Mouse (Mus musculus): ENCODE measurements around the gene Ube2d3. TPM values are rescaled to one million over a fixed set of nuclear protein-coding genes. Genes with fewer than 3 reads are reported as not detected.
"Not testable (repeated sequence)": the region's sequence is repeated elsewhere in the genome, so short reads cannot be mapped to it uniquely, and the experiment has no call there.

Gene Ube2d3
- total RNA-seq, 4 experiments from 2014 or later = 333 to 393 (median 350) TPM

- peak; percentile 91 for DNase-seq (ENCODE audit: low spot score)
Observed at GRCm38 (mm10) chr3:135438531-135438912, 573 bp downstream of the Ube2d3 start.

- peak; percentile 86 for DNase-seq (ENCODE audit: low spot score)
Observed at GRCm38 (mm10) chr3:135438913-135439531, 1.1 kb downstream of the Ube2d3 start.

- no peak for DNase-seq (ENCODE audit: low spot score)
Observed at GRCm38 (mm10) chr3:135439651-135440050, 1.7 kb downstream of the Ube2d3 start.

DNA sequence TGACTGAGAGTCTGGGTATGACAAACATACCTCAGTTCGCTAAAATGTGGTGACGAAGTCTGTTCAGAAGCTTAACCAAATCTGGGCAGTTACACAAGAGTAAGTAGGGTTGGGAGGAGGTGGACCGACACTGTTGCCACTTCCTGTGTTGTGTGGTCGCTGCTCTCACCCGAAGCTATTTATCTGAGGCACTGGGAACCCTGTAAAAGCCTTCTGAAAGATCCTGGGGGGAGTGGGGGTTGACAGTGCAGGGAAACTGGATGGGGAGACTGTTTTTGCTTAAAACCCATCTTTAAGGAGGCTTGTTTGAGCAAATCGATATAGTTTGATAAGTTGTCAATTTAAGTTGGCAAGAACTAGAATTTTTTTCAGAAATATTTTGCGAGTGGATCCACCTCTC, 2.3 kb downstream of the Ube2d3 start:
- no peak for DNase-seq (ENCODE audit: low spot score)

DNA sequence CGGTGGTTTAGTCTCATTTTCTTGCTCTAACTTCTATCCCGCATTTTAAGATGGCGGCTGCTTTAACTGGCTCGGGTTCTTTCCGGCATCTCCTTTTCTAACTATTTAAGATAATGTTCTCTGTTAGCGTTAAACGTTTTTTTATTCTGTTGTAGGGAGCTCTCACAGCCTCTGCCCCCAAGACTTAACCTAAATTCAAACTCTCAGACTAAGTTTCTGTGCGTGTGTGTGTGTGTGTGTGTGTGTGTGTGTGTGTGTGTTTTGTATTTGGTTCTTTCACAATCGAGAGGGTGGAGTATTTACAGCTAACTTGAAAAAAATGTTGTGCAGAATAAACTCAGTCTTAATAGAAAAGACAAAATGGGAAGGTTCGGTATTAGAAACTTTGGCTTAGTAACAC, 2.7 kb downstream of the Ube2d3 start:
- DNase-seq (ENCODE audit: low spot score) = no peak

- DNase-seq (ENCODE audit: low spot score) = no peak
Observed at GRCm38 (mm10) chr3:135444930-135445329, 7.0 kb downstream of the Ube2d3 start.

- DNase-seq (ENCODE audit: low spot score) = no peak
Observed at GRCm38 (mm10) chr3:135458981-135459380, 21.0 kb downstream of the Ube2d3 start.

GRCm38 (mm10) chr3:135468402-135468801, 30.5 kb downstream of the Ube2d3 start:
- DNase-seq (ENCODE audit: low spot score) = no peak

DNA sequence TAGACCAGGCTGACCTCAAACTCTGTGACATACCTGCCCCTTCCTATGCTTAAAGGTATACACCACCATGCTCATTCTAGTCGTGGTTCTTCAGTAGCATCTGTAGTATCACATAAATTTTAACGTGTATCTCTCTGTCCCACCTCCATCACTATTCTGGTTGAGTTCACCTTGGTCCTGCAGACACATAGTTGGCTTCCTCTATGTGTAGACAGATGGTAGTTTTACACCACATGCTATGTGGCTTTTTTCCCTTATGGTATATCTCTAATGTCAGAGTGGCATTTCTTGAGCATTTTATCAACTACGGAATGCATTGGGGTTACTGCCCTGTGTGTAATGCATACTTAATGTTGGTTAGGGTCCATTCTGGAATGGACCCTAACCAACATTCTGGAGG, 31.2 kb downstream of the Ube2d3 start:
- DNase-seq (ENCODE audit: low spot score) = no peak

DNA sequence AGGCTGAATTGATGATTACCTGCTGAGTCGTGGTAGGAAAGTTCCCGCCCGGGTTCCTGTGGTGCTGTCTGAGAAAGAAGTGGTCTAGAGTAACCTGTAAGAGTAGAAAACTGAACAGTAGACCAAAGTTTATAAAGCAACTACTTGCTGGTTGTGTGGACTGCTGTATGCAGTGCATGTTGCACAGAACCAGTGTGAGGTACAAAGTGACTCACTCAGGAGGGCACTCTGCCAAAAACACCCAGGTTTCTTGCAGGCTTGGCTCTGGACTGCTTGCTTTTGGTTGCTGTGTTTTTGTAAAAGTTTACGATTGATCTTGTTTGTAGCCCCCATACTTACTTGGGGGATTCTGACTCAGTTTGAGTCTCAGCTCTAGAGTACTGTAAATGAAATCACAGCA, 32.0 kb downstream of the Ube2d3 start:
- peak; percentile 58 for DNase-seq (ENCODE audit: low spot score)

DNA sequence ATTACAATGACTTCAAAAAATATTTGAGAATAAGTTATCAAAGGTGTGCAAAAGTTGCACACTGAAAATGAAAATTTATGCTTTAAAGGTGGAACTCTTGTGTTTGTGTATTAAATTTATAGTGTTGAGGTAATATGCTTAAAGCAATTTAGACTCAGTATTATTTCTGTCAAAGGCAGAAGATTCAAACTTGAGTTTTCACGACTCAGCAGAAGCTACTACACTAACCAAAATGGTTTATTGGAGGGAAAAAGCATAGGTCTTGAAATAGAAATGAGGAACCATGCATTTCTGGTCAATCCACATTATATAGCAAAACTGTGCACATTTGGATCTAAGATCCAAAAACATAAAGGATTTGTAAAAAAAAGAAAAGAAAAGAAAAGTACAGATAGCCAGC, 32.9 kb downstream of the Ube2d3 start:
- no peak for DNase-seq (ENCODE audit: low spot score)

DNA sequence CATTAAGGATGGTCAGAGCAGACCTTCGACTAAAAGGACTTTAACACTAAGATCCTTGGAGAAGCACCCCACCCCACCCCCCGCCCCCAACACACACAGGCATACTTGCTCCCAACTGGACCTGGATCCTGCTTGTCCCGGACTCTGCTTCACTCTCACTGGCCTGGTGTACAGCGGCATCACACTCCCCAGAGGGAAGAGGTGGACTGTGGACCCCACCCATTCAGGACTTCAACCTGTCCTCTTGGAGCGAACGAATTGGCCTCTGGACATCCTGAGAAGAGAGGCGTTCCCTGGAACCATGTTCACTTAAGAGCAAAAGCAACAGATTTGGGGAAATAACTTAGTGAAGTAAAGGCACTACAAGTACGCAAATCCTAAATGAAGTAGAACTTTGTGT, 37.1 kb downstream of the Ube2d3 start:
- no peak for DNase-seq (ENCODE audit: low spot score)

- DNase-seq (ENCODE audit: low spot score) = no peak
Observed at GRCm38 (mm10) chr3:135476286-135476685, 38.3 kb downstream of the Ube2d3 start.

GRCm38 (mm10) chr3:135476977-135477376, 39.0 kb downstream of the Ube2d3 start:
- DNase-seq (ENCODE audit: low spot score) = no peak

DNA sequence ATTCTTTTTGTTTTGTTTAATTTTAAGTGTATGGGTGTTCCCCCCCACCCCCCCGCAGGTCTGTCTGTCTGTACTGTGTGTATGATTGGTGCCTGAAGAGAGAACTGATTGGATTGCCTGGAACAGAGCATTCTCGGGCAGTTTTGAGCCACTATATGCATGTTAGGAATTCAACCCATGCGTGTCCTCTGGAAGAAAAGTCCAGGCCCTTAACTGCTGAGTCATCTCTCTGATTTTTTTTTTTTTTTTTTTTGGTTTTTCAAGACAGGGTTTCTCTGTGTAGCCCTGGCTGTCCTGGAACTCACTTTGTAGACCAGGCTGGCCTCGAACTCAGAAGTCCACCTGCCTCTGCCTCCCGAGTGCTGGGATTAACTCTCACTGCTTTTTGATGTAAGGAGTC, 41.1 kb downstream of the Ube2d3 start:
- not testable (repeated sequence) for DNase-seq (ENCODE audit: low spot score)

GRCm38 (mm10) chr3:135480767-135481166, 42.8 kb downstream of the Ube2d3 start:
- no peak for DNase-seq (ENCODE audit: low spot score)

GRCm38 (mm10) chr3:135481608-135482007, 43.7 kb downstream of the Ube2d3 start:
- no peak for DNase-seq (ENCODE audit: low spot score)

GRCm38 (mm10) chr3:135484650-135485049, 46.7 kb downstream of the Ube2d3 start:
- not testable (repeated sequence) for DNase-seq (ENCODE audit: low spot score)

DNA sequence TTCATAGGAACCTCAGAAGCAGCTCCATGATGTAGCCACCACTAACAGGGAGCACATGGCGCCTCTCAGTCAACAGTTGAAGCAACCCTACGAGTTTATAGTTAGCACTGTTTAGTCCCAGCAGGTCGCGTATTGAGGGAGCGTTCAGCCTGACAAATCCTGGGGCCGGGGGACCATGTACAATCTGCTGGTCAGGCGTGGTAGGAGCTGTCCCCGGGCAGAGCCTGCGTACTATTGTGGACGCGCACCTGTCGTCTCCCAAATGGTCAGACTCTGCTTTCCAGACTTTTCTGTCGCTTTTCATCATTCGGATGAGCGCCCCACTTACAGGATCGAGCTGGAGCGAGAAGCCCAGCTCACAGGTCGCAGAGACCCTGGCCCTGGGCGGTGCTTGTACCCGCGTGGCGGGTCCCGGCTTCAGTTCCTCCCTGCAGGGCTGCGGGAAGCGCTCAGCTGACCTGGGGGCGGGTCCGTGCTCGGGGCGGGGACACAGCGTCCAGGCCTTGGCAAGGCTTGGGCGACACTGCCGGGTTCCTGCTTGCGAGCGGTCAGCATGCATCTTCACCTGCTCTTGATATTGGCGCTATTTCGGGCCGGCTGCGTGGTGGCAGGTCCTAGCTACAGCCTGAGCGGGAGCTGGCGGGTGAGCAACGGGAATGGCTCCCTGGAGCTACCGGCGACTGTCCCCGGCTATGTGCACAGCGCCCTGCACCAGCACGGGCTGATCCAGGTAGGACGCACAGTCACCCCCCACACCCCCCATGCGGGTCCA, 47.4 kb downstream of the Ube2d3 start, which contains the start of gene Manba:
Manba (plus strand) TSS at position 484 of the 772 bp plus-strand sequence.
- DNase-seq (ENCODE audit: low spot score) = peak; percentile 78

- DNase-seq (ENCODE audit: low spot score) = no peak
Observed at GRCm38 (mm10) chr3:135485900-135486241, 47.9 kb downstream of the Ube2d3 start.

- no peak for DNase-seq (ENCODE audit: low spot score)
Observed at GRCm38 (mm10) chr3:135486351-135486750, 48.4 kb downstream of the Ube2d3 start.

DNA sequence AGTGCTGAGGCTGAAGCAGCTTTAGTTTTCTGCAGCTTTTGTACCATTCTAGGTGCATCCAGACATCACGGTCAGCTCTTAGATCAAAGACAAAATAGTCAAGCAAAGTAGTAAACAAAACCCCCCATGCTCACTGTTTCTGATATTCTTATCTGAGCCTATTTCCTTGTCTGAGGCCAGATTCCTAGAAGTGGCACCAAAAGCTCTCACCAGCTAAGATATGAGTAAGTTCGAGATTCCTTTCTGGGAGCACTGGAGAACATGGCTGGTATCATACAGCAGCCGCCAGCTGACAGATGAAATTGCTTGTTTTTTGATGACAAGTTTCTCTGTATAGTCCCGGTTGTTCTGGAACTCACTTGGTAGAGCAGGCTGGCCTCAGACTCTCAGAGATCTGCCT, 49.9 kb downstream of the Ube2d3 start:
- DNase-seq (ENCODE audit: low spot score) = no peak

DNA sequence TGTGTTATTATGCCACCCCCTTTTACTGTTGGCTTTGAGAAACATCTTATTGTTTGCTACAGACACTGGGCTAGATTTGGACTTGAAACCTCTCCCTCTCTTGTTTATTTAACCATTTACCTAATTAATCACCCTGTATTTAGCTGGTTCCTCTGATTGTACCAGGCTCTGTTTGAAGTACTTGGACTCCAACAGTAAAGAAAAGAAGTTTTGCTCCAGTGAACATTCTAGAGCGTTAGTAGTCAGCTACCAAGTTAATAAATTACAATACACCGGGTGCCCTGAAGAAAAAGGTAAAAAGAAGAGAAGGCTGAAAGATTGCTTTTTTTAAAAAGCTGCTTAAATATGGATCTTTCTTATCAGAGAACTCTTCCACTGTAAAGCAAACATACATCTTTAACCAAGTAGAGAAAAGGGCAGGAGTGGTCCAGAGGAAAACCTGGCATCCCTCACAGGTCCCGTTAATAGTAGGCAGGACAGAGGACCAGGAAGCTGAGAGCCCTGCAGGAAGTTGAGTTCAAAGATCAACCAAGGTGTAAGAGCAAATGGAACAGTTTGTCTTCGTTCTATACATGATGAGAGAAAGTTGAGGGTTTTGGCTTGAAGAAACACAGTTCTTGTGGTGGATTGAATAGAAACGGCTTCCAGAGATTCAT, 52.0 kb downstream of the Ube2d3 start:
- DNase-seq (ENCODE audit: low spot score) = no peak

Data from heart, adult 8-10 months (tissue).